Mouse (Mus musculus) spleen, adult 18-20 months (tissue): ENCODE results near the gene Fbxw19.
"Not testable (repeated sequence)": the region's sequence is repeated elsewhere in the genome, so short reads cannot be mapped to it uniquely, and the experiment has no call there.

Source experiments
- DNase-seq, 2 experiments: peaks; one replicate each; pipeline ENCODE4 v3.0.0; 2022; ENCODE audit warnings: mixed read lengths in 2 of 2

Fbxw19 gene

GRCm38 (mm10) chr9:109495775-109496174 is at the start of gene Fbxw19:
Gene Fbxw19 (minus strand): TSS chr9:109495875.
- DNase-seq = not testable (repeated sequence)

- no peak for DNase-seq
Observed at GRCm38 (mm10) chr9:109523385-109524064, 27.9 kb upstream of the Fbxw19 start.

GRCm38 (mm10) chr9:109449040-109449439 is 46.6 kb downstream of the Fbxw19 start, which contains the start of gene Fbxw16:
Gene Fbxw16 (minus strand): TSS chr9:109449140.
- no peak for DNase-seq

- DNase-seq = no peak
Observed at GRCm38 (mm10) chr9:109432956-109433355, 62.7 kb downstream of the Fbxw19 start.
